Mouse (Mus musculus) CH12.LX (cell line): ENCODE measurements around the gene Ap1m2.

Experiments
- EP300 ChIP-seq: IDR thresholded peaks from 2 replicates; pipeline ENCODE4 v1.6.1; 2011; ENCODE audit warnings: low read length, improper control_type of control experiment
- UBTF ChIP-seq: IDR thresholded peaks from 2 replicates; pipeline ENCODE4 v1.6.1; 2012; ENCODE audit warnings: low read depth, mild to moderate bottlenecking, inconsistent platforms, low read length, improper control_type of control experiment, moderate library complexity
- ZMIZ1 ChIP-seq: IDR thresholded peaks from 2 replicates; pipeline ENCODE4 v1.6.1; 2012; ENCODE audit warnings: low read depth, mild to moderate bottlenecking, inconsistent platforms, low read length, improper control_type of control experiment

- no peak for TF ChIP-seq EP300
- no peak; the same call in 1 of the 2 replicates for TF ChIP-seq ZMIZ1
- no peak for TF ChIP-seq UBTF
These were observed 8.1 kb upstream of the Ap1m2 start for GRCm38 (mm10) chr9:21320280-21320618.
